Mouse (Mus musculus): ENCODE data around the gene Swap70.

DNA sequence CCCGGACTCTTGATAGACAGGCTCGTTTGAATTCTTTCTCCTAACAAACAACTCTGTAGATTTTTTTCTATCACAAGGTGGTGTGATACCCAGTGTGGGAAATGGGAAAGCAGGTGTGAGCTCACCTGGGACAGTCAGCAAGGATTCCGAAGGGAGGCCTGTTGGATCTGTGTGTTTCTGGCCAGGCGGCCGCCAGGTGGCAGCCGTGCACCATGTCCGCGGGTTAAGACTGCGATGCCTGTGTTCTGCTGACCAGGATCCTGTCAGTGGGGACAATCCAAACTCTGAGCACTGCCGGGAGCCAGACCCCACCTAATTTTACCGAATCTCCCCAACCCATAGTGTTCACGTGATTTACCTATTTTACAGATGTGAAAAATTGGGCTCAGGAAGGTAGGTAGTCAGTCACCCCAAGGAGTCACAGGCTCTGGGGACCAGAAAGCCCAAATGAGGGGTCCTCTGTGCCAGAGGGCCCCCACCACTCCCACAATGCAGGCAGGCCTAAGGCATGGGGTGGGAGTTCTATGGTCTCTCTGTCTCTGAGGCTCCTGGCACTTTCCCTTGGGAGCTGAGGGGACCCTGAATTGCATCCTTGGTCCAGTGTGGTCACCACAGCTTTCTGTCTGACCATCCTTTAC, 65.4 kb downstream of the Swap70 start:
- TF ChIP-seq CTCF (IDR thresholded peaks at IDR 0.05; ENCODE audit: low read depth, low read length) (peak; percentile 76), GATA1 (IDR thresholded peaks at IDR 0.05; ENCODE audit: borderline replicate concordance, low read length) (no peak)

Measured in G1E (cell line).